Mouse (Mus musculus): ENCODE results near the gene Slc17a1.

The Slc17a1 gene

GRCm38 (mm10) chr13:23889011-23889605 lies 21.6 kb downstream of the Slc17a1 start:
- DNase-seq (ENCODE audit: low spot score in 2 of 2): no peak

DNA sequence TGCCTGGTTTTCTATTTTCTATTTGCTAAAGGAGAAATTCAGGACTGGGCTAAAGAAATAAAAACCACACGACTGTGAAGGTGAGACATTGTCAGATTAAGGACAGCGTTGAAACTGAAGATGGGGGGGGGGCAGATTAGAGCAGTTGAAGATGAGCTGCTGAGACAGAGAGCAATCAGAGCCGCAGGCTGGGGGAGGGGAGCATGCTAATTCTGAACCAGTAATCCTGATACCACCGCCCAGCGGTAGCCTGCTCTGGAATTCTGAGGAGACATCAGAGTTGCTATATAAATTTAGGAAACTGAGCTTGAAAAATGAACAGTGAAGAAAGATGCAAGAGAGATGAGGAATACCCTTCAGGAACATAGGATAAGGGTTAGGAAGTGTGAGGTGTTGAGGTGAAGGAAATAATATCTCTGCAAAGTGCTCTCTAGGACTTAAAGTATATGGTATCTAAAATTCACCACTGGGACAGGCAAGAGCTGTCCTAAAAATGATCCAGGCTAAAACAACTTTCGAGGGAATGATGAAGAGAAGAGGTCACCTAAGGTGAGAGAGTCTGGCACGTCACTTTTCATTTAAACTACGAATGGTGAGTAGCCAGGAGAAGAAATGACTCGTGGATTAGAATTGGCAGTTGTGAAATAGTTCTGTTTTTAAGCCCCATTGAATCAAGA lies 25.2 kb downstream of the Slc17a1 start:
- DNase-seq (ENCODE audit: low spot score in 2 of 2): no peak

- no peak for DNase-seq (ENCODE audit: low spot score in 2 of 2)
Observed at GRCm38 (mm10) chr13:23893269-23893593, 25.7 kb downstream of the Slc17a1 start.

- DNase-seq (ENCODE audit: low spot score in 2 of 2): no peak
Observed at GRCm38 (mm10) chr13:23898242-23898641, 30.7 kb downstream of the Slc17a1 start.

- no peak for DNase-seq (ENCODE audit: low spot score in 2 of 2)
Observed at GRCm38 (mm10) chr13:23906906-23907305, 39.4 kb downstream of the Slc17a1 start.

GRCm38 (mm10) chr13:23910121-23910520 lies 42.6 kb downstream of the Slc17a1 start:
- no peak for DNase-seq (ENCODE audit: low spot score in 2 of 2)

GRCm38 (mm10) chr13:23911335-23911734 lies 43.8 kb downstream of the Slc17a1 start:
- DNase-seq (ENCODE audit: low spot score in 2 of 2): no peak

GRCm38 (mm10) chr13:23913791-23914306 lies 46.3 kb downstream of the Slc17a1 start:
- no peak for DNase-seq (ENCODE audit: low spot score in 2 of 2)

- no peak for DNase-seq (ENCODE audit: low spot score in 2 of 2)
Observed at GRCm38 (mm10) chr13:23914376-23915167, 47.0 kb downstream of the Slc17a1 start, which contains the start of gene Slc17a4. Slc17a4 (minus strand) TSS chr13:23915009.

- no peak for DNase-seq (ENCODE audit: low spot score in 2 of 2)
Observed at GRCm38 (mm10) chr13:23916132-23916531, 48.6 kb downstream of the Slc17a1 start.

DNA sequence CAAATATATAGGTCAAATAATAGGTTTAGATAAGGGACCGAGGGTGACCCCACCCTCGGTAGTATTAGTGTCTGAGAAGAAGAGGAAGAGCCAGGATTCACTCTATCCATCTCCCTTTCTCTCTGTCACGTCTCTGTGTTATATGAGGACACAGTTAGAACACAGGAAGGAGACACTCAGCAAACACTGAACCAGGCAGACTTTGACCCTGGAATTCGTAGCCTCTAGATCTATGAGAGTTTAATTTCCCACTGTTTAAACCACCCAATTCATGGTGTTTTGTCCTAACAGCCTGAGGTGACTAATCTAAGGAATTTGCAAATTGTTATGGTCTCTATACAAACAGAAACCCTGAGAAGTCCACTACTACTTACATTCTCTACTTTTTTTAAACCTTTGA lies 50.1 kb downstream of the Slc17a1 start:
- no peak for DNase-seq (ENCODE audit: low spot score in 2 of 2)

DNA sequence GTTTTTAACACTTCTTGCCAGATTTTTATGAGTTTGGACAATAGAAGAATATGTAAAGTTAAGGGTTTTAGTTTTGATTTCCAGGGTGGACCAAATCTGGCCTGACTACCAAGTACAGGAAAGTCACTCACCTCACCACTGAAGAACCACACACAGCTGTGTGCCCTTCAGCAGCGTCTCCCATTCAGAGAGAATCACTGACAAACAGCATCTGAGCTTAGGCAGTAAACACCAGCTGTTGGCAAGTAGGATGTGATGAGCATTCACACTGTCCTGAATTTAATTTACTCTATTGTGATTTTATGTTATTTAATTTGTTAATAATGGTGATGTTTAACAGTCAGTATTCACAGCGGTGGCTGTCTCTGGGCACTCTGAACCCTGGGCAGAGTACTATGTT lies 58.2 kb downstream of the Slc17a1 start:
- DNase-seq (ENCODE audit: low spot score in 2 of 2): no peak

DNA sequence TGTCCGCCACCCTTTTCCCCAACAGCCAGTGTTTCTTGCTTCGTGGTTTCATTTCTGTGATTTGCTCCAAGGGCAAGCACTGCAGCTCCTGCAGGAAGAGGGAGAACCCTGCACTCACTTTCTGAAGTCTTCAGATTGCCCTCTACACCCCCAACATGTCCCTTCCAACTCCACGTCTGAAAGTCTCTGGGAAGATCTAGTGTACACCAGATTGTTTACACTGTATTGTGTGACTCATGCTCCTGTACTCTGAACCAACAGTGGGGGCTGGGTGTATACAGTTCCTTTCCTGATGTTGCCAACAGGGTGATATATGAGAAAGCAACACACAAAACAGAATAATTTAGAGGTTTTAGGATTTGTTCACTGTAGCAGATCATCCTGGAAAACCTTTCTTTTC lies 61.1 kb downstream of the Slc17a1 start:
- no peak for DNase-seq (ENCODE audit: low spot score in 2 of 2)

- DNase-seq (ENCODE audit: low spot score in 2 of 2): no peak
Observed at GRCm38 (mm10) chr13:23930461-23930860, 62.9 kb downstream of the Slc17a1 start.

DNA sequence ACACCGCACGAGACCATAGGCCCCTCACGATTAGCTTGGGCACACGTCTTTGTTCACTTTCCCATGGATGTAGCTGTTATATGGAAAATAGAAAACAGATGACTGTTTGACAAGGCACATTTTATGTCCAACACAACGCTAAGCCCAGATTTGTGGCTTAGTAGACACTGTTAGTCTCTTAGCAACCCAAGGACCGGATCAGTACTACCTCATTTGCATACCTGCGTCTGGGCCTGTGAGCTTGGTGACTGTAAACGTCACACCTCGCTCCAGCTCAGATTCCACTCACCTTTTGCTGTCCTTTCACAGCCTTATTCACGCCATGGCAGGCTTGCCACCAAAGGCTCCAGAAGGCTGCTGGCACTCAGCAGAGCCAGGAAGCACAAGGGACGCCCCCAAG lies 63.4 kb downstream of the Slc17a1 start:
- DNase-seq (ENCODE audit: low spot score in 2 of 2): no peak

DNA sequence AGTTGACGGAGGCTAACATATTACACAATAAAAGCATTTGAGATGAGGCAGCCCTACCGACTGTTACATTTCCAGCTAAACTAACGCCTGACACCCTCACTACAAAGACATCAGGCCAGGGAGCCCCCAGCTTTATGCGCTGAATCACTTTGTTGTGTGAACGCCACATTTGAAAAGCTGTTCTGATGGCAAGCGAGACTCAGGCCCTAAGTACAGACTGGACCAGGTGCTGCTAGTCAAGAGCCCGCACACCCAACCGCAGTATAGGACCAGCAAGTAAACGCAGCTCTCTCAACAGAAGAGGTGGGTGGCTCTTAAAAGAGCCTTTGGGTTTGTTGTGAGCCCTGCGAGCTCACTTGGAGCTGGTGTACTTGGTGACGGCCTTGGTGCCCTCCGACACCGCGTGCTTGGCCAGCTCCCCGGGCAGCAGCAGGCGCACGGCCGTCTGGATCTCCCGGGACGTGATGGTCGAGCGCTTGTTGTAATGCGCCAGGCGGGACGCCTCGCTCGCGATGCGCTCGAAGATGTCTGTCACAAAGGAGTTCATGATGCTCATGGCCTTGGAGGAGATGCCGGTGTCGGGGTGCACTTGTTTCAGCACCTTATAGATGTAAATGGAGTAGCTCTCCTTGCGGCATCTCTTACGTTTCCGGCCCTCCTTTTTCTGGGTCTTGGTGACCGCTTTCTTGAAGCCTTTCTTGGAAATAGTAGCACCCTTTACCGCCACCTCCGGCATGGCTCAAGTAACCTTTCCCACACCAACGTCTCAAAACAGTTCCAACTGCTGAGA lies 66.1 kb downstream of the Slc17a1 start, which contains the start of gene Hist1h2ba:
Gene Hist1h2ba, minus strand, starts transcription at position 736 of the 790 bp plus-strand sequence.
- DNase-seq (ENCODE audit: low spot score in 2 of 2): no peak

- no peak for DNase-seq (ENCODE audit: low spot score in 2 of 2)
Observed at GRCm38 (mm10) chr13:23934211-23934520, 66.6 kb downstream of the Slc17a1 start, which contains the start of gene Hist1h2aa. Hist1h2aa (plus strand) TSS chr13:23934462.

- peak in 1 of 2 experiments; percentile 10 for DNase-seq (ENCODE audit: low spot score in 2 of 2)
Observed at GRCm38 (mm10) chr13:23938699-23939098, 71.1 kb downstream of the Slc17a1 start.

DNA sequence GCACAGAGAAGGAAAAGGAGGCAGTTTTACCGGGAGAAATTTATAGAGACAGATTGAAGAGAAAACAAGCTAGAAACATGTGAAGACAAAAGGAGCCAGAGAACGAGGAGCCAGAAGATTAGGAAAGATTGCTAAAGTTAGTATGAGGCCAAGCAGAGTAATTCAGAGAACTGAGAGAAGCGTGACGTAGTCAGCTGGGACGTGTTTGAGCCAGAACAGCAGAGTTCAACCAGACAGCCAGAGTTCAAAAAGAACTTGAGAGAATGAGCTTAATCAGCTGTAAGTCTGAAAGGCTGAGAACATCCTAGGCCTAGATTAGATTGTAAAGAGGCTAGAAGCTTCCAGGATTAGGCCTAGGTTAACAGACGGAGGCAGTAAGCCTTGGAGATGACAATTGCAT lies 72.7 kb downstream of the Slc17a1 start:
- no peak for DNase-seq (ENCODE audit: low spot score in 2 of 2)

DNA sequence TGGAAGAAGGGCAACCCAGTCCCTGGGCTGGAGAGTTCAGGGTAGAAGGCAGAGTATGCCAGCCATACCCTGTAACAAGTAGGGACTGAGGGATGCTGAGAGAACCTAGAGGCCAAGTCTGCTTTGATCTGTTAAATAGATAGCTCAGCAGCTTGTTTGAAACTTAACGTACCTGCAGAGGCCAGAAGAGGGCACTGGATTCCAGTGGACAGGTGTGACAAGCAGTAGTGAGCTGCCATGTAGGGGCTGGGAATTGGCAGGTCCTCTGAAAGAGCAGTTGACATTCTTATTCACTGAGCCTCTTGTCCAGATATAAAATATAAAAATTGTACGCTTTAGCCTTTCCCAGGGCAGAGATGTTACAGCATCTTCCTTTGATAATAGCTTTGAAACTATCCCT lies 75.3 kb downstream of the Slc17a1 start:
- no peak for DNase-seq (ENCODE audit: low spot score in 2 of 2)

Measured in frontal cortex, postnatal 25 days (tissue).